Mouse (Mus musculus): ENCODE measurements around the gene Tmem259. TPM values are rescaled to one million over a fixed set of nuclear protein-coding genes. Genes with fewer than 3 reads are reported as not detected.

The Tmem259 gene
- total RNA-seq, 1 experiment: 127 TPM

DNA sequence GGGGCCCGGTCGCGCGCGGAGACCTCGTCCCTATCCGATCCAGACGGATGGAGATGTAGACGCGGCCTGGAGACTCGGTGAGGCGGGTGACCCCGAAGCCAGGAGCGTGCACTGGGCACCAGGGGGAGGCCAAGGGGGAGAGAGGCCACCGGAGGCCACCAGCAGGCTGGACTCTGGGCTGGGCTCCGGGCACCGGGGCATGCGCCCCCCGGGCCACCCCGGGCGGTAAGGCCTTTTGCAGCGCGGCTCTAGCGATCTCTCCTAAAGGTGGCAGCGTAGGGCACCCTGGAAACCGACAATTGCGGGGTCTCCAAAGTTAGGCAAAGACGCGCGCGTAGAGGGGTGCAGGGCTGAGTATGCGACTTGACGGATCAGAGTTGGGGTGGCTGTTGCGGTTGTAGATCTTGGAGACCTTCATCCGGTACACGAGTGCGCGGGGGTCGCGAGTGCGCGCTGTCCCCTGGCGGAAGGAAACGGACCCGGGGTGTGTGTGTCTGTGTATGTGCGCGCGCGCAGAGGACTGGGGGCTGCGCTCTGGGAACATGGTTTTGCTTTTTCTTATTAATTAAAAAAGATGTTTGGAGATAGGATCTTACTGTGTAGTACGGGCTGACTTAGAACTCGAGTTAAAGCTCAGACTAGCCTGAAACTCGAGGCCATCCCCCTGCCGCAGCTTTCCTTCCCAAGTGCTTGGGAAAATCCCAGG is 56.7 kb downstream of the Tmem259 start:
- DNase-seq (ENCODE audit: low read depth, low spot score): no peak
- in situ Hi-C loops (cut with MboI; ENCODE audit: low sequenced_read_pairs in 2 of 2, unreplicated experiment in 2 of 2): no loop called here
- peak overlapping the region; percentile 81 to 96 for H3K4me3 ChIP-seq (ENCODE audit: insufficient read depth in 1 of 2, low read depth in 1 of 2, low read length in 2 of 2, poor library complexity in 1 of 2, severe bottlenecking in 1 of 2)
- H3K9me3 ChIP-seq (ENCODE audit: control insufficient read depth, insufficient read depth, low read depth, low read length): no peaks in the 10 kb centered on the region
- H3K9ac ChIP-seq (ENCODE audit: insufficient read depth, low read depth, low read length, poor library complexity, severe bottlenecking): peak overlapping the region; percentile 82
- H3K27ac ChIP-seq (ENCODE audit: insufficient read depth, low read depth, low read length, poor library complexity, severe bottlenecking): peak overlapping the region; percentile 36; the same call in 1 of the 2 replicates
- peaks cover 0 to 6% of the 10 kb centered on the region in 2 experiments; a peak in 1 of 4 replicates for H3K4me1 ChIP-seq (ENCODE audit: control insufficient read depth in 2 of 2, insufficient read depth in 2 of 2, low read length in 2 of 2, poor library complexity in 1 of 2)
- TF ChIP-seq CHD2 (IDR thresholded peaks at IDR 0.05; ENCODE audit: low read depth, low read length) (no peak), ZC3H11A (IDR thresholded peaks at IDR 0.05; ENCODE audit: borderline replicate concordance, low read depth, low read length) (no peak)
- H3K36me3 ChIP-seq (ENCODE audit: control insufficient read depth, insufficient read depth, low read length, poor library complexity, severe bottlenecking): no peaks in the 10 kb centered on the region

- in situ Hi-C loops (cut with MboI; ENCODE audit: low sequenced_read_pairs in 2 of 2, unreplicated experiment in 2 of 2): no loop called here
- H3K4me3 ChIP-seq (ENCODE audit: insufficient read depth in 1 of 2, low read depth in 1 of 2, low read length in 2 of 2, poor library complexity in 1 of 2, severe bottlenecking in 1 of 2): peak within 1 kb of the TSS; percentile 81 to 96
- TF ChIP-seq ZNF384 (IDR thresholded peaks at IDR 0.05; ENCODE audit: low read depth, low read length): no peak
- TF ChIP-seq ZC3H11A (IDR thresholded peaks at IDR 0.05; ENCODE audit: borderline replicate concordance, low read depth, low read length): no peak
- peak; percentile 94 for TF ChIP-seq CHD2 (IDR thresholded peaks at IDR 0.05; ENCODE audit: low read depth, low read length)
- no peak for TF ChIP-seq MAFK (IDR thresholded peaks at IDR 0.05; ENCODE audit: insufficient read depth, low read depth, low read length)
- TF ChIP-seq HCFC1 (IDR thresholded peaks at IDR 0.05; ENCODE audit: borderline replicate concordance, insufficient read depth, low read length): peak; percentile 71; the same call in 1 of the 2 replicates
- H3K27ac ChIP-seq (ENCODE audit: insufficient read depth, low read depth, low read length, poor library complexity, severe bottlenecking): peak within 1 kb of the TSS; percentile 36; the same call in 1 of the 2 replicates
- DNase-seq (ENCODE audit: low read depth, low spot score): peak; percentile 83
- H3K9me3 ChIP-seq (ENCODE audit: control insufficient read depth, insufficient read depth, low read depth, low read length): no peaks in the 10 kb centered on the region
- H3K4me1 ChIP-seq (ENCODE audit: control insufficient read depth in 2 of 2, insufficient read depth in 2 of 2, low read length in 2 of 2, poor library complexity in 1 of 2): peaks cover 0 to 6% of the 10 kb centered on the region in 2 experiments; a peak in 2 of 4 replicates
- H3K9ac ChIP-seq (ENCODE audit: insufficient read depth, low read depth, low read length, poor library complexity, severe bottlenecking): peak within 1 kb of the TSS; percentile 82
- no peaks in the 10 kb centered on the region for H3K36me3 ChIP-seq (ENCODE audit: control insufficient read depth, insufficient read depth, low read length, poor library complexity, severe bottlenecking)
These were observed 57.4 kb downstream of the Tmem259 start, which contains the start of gene Arid3a for GRCm38 (mm10) chr10:79926491-79927323. TSS of gene Arid3a (plus strand) at chr10:79927043.

DNA sequence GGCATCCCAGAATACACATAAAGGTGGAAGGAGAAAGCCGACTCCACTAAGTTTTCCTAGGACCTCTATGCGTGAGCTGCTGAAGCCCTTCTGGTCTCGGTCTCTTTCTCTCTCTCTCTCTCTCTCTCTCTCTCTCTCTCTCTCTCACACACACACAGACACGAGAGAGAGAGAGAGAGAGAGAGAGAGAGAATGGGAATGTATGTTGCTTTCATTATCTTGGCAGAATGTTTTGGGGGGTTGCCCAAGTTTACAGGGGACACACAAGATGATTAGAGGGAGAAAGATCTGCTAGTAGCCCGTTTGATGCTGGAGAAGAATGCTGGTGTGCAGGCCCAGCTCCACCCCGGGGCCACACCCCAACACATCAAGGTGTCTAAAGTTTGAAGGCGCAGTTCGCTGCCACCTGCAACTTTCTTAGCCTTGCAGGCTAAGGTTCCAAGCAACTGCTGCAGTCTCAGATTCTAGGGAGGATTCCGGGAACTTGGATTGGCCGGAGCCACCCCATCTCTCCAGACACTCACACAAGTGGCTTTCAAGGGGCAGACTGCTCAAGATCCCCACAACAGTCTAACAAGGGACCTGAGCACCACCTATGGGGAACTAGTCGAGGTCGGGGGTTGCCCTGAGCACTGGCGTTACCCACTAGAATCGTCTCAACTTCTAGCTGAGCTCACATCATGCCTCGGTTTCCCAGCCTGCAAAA is 58.2 kb downstream of the Tmem259 start:
- in situ Hi-C loops (cut with MboI; ENCODE audit: low sequenced_read_pairs in 2 of 2, unreplicated experiment in 2 of 2): no loop called here
- Histone ChIP-seq H3K4me3 (ENCODE audit: insufficient read depth in 1 of 2, low read depth in 1 of 2, low read length in 2 of 2, poor library complexity in 1 of 2, severe bottlenecking in 1 of 2) (peak overlapping the region; percentile 81 to 96), H3K4me1 (ENCODE audit: control insufficient read depth in 2 of 2, insufficient read depth in 2 of 2, low read length in 2 of 2, poor library complexity in 1 of 2) (peaks cover 0 to 9% of the 10 kb centered on the region in 2 experiments; a peak in 2 of 4 replicates), H3K9ac (ENCODE audit: insufficient read depth, low read depth, low read length, poor library complexity, severe bottlenecking) (peak overlapping the region; percentile 77), H3K9me3 (ENCODE audit: control insufficient read depth, insufficient read depth, low read depth, low read length) (no peaks in the 10 kb centered on the region), H3K27ac (ENCODE audit: insufficient read depth, low read depth, low read length, poor library complexity, severe bottlenecking) (no peak overlapping the region), H3K36me3 (ENCODE audit: control insufficient read depth, insufficient read depth, low read length, poor library complexity, severe bottlenecking) (no peaks in the 10 kb centered on the region)
- no peak for TF ChIP-seq HCFC1 (IDR thresholded peaks at IDR 0.05; ENCODE audit: borderline replicate concordance, insufficient read depth, low read length)
- TF ChIP-seq CHD2 (IDR thresholded peaks at IDR 0.05; ENCODE audit: low read depth, low read length): no peak
- no peak for TF ChIP-seq MAFK (IDR thresholded peaks at IDR 0.05; ENCODE audit: insufficient read depth, low read depth, low read length)
- no peak for TF ChIP-seq ZNF384 (IDR thresholded peaks at IDR 0.05; ENCODE audit: low read depth, low read length)
- TF ChIP-seq ZC3H11A (IDR thresholded peaks at IDR 0.05; ENCODE audit: borderline replicate concordance, low read depth, low read length): no peak
- DNase-seq (ENCODE audit: low read depth, low spot score): no peak

- Histone ChIP-seq H3K36me3 (ENCODE audit: control insufficient read depth, insufficient read depth, low read length, poor library complexity, severe bottlenecking) (no peaks in the 10 kb centered on the region), H3K9me3 (ENCODE audit: control insufficient read depth, insufficient read depth, low read depth, low read length) (no peaks in the 10 kb centered on the region), H3K27ac (ENCODE audit: insufficient read depth, low read depth, low read length, poor library complexity, severe bottlenecking) (no peak overlapping the region), H3K4me1 (ENCODE audit: control insufficient read depth in 2 of 2, insufficient read depth in 2 of 2, low read length in 2 of 2, poor library complexity in 1 of 2) (peaks cover 3 to 16% of the 10 kb centered on the region in 2 experiments; a peak in 2 of 4 replicates), H3K9ac (ENCODE audit: insufficient read depth, low read depth, low read length, poor library complexity, severe bottlenecking) (no peak overlapping the region), H3K4me3 (ENCODE audit: insufficient read depth in 1 of 2, low read depth in 1 of 2, low read length in 2 of 2, poor library complexity in 1 of 2, severe bottlenecking in 1 of 2) (no peak overlapping the region)
- TF ChIP-seq ZNF384 (IDR thresholded peaks at IDR 0.05; ENCODE audit: low read depth, low read length): no peak
- peak; percentile 69; the same call in 1 of the 2 replicates for TF ChIP-seq HCFC1 (IDR thresholded peaks at IDR 0.05; ENCODE audit: borderline replicate concordance, insufficient read depth, low read length)
- TF ChIP-seq ZC3H11A (IDR thresholded peaks at IDR 0.05; ENCODE audit: borderline replicate concordance, low read depth, low read length): peak; percentile 96
- TF ChIP-seq MAFK (IDR thresholded peaks at IDR 0.05; ENCODE audit: insufficient read depth, low read depth, low read length): no peak
- no peak for TF ChIP-seq CHD2 (IDR thresholded peaks at IDR 0.05; ENCODE audit: low read depth, low read length)
- in situ Hi-C loops (cut with MboI; ENCODE audit: low sequenced_read_pairs in 2 of 2, unreplicated experiment in 2 of 2): no loop called here
- DNase-seq (ENCODE audit: low read depth, low spot score): peak; percentile 78
These were observed 58.9 kb downstream of the Tmem259 start for GRCm38 (mm10) chr10:79924998-79925784.

All from ES-E14 (cell line).